Mouse (Mus musculus) layer of hippocampus, postnatal 36 days (tissue): Measurements from ENCODE around the gene Nfx1. TPM values are rescaled to one million over a fixed set of nuclear protein-coding genes. Genes with fewer than 3 reads are reported as not detected.
A peak's percentile ranks its signal among the peaks of the same experiment; 100 is the strongest.
"Not testable (repeated sequence)": the region's sequence is repeated elsewhere in the genome, so short reads cannot be mapped to it uniquely, and the experiment has no call there.

Source experiments
- DNase-seq, 2 experiments: peaks; one replicate each; pipeline ENCODE4 v3.0.0; 2022
- total RNA-seq, 2 experiments: library from RNA; stranded (reverse); gene quantifications; 2 replicates each; pipeline ENCODE4 v1.2.3; 2021

Gene Nfx1
- total RNA-seq: 10 to 100 TPM; 66.1 to 76.4 TPM

DNA sequence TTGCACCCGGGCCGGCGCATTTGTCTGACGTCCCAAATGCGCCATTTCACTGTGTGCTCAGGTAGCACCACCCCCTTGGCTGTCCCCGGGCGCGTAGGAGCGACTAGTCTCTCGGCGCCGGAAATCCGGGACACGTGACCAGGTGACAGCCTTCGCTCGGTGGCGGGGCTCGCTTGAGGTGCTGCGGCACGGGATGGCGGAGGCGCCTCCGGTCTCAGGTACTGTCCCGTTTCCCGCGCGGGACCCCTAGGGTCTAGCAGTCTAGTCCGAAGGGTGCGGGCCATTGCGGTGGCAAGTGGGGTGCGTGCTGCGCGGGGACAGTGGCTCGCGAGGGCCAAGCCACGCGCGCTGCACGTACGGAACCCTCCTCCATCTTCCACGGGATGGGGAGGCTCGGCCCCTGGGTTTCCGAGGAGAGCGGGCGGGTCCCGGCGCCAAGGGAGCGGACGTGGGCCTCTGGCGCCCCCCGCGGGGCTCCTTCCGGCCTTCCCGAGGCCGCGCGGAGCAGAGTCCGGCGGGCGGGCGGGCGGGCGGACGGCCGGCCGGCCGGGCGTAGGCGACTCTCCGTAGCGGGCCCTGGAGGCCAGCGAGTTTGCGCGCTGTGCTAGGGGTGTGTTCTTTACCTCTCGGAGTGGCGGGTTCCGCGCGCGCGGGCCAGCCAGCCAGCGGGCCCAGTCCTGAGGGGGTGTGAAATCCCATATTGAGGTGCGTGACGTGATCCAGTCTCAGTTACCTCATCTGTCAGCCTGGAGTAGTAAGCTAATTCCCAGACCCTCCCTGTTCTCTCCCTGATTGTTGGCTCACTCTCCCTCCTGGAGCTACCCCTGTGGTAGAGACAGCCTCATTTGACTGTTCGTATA lies at the start of gene Nfx1:
Nfx1 (plus strand) TSS at position 65 of the 860 bp plus-strand sequence.
- peak; percentile 94 for DNase-seq

GRCm38 (mm10) chr4:40921288-40921687 lies 49.4 kb upstream of the Nfx1 start:
- DNase-seq: no peak

DNA sequence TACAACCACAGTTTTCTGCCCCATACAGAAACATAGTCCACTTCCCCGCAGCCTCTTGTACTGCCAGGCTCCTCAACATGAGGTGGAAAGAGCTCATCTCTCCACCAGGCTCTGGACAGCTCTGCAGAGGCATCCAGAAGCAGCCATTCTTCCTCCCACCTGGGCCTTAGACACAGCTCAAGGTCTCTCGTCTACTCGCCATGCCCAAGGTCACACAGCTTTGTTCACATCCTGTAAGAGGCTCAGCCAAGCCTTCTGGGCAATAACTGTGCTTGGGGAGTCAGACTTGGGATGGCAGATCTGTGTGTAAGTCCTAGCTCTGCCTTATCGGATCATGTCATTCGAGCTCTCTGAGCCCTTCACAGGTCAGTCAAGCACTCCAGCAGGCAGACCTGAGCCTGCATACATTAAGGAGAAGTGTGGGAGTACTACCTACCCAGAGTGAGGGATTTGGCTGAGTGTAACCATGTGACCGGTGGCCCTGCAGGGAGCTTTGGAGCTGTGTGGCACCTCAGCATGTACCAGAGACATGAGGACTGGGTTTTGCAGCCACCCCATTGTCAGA lies 47.5 kb upstream of the Nfx1 start:
- no peak for DNase-seq

DNA sequence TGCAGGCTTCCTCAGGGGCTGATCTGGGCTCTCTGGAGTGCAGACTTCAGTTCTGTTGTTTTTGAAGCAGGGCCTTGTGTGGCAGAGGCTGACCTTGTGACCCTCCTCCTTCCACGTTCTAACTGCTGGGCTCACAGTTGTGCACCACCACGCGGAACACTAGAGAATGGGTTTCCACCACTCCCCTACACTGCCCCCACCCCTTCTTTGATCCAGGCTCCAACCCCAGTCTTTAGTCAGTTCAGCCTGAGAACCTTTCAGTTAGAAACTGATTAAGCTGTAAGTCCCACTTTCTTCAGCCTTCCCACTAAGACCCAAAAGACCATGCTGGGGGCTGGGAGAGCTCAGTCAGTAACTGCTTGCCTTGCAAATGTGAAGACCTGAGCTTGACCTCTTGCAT lies 45.1 kb upstream of the Nfx1 start:
- no peak for DNase-seq

GRCm38 (mm10) chr4:40929046-40929445 lies 41.7 kb upstream of the Nfx1 start:
- no peak for DNase-seq

- DNase-seq: no peak
These were observed 37.0 kb upstream of the Nfx1 start for GRCm38 (mm10) chr4:40933694-40934093.

DNA sequence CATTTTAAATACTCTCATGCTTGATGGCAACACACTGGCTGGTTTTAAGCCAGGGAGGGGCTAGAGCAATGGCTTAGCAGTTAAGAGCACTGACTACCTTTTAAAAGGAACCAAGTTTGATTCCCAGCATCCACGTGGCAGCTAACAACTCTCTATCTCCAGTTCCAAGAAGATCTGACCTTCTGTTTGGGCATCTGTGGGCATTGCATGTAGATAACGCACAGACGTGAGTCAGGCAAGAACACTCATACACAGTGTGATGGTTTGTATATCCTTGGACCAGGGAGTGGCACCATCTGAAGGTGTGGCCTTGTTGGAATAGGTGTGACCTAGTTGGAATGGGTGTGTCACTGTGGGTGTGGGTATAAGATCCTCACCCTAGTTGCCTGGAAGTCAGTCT lies 36.3 kb upstream of the Nfx1 start:
- DNase-seq: not testable (repeated sequence)

- DNase-seq: peak; percentile 43 to 56
These were observed 34.4 kb upstream of the Nfx1 start for GRCm38 (mm10) chr4:40936175-40936839.

- no peak for DNase-seq
These were observed 31.9 kb upstream of the Nfx1 start for GRCm38 (mm10) chr4:40938793-40939192.

DNA sequence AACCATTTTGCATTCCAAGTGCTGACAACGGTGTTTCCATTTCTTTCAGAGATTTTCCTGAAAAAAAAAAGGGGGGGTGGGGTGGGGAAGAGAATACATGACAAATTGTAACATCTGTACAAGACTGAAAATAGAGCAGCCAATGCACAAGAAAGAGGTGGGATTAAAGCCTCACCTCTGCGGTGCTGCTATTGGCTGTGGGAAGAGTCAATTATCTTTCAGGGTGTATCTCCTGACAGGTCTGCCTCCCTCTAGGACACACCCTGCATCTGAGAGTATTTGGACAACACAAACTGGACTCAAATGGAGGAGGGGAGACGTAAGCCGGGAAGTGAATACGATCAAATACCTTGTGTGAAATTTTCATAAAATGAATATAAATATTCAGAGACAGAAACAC lies 27.1 kb upstream of the Nfx1 start:
- no peak for DNase-seq

DNA sequence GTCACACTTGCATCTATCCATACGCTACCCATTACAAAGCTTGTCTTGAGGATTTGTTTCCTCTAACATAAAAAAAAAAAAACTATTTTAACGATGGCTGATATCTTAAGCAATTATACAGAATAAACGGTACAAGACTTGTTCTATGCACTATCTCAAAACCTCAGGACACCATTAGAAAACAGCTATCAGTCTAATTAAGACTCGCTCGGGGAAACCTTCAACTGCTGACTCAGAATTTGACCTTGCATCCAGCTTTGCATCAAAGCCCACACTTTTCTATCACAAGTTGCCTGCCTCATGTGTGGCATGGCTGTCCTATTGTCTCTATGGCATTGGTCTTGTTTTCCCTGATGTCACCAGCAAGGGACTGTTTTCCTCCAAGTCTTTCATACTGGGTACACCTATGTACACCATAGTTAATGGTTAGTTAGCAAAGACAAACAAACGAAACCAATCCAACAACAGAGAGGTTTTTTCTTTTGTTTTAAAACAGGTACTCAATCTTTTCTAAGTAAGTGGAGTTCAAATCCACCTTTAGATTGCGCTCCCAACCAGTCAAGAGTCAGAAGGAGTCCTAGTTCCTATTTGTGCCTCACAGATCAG lies 24.1 kb upstream of the Nfx1 start:
- DNase-seq: no peak

DNA sequence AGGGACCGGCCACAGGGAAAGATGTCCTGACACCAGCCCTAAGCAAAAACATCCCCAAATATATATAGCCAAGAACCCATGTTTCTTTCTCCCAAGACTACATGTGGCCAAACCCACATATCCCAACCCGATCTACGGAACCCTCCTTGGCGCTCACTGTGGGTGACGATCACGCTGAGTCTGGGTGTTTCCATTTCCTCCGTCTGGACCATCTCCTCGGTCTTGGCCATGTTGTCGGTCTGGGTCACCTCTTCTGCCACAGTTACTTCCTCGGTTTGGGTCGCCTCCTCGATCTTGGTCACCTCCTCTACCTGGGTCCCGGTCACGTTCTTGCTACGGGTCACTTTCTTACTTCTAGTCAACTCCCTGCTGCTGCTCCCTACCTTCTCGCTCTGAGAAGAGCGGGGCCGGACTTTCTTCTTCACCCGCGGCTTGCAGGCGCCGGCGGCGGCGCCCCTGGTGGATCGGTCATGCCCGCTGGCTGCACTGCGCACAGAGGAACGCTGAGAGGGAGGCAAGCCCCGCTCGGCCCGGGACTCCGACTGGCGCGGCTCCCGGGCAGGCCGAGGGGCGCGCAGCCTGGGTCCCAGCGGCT lies 23.0 kb upstream of the Nfx1 start:
- DNase-seq: no peak

- DNase-seq: peak; percentile 98 to 99
These were observed 22.5 kb upstream of the Nfx1 start, which contains the start of the genes Bag1 and Chmp5 for GRCm38 (mm10) chr4:40948160-40948708. Gene Bag1 (minus strand): TSS chr4:40948294. Gene Chmp5 (plus strand): TSS chr4:40948407.

- no peak for DNase-seq
These were observed 17.2 kb upstream of the Nfx1 start for GRCm38 (mm10) chr4:40953521-40953920.

DNA sequence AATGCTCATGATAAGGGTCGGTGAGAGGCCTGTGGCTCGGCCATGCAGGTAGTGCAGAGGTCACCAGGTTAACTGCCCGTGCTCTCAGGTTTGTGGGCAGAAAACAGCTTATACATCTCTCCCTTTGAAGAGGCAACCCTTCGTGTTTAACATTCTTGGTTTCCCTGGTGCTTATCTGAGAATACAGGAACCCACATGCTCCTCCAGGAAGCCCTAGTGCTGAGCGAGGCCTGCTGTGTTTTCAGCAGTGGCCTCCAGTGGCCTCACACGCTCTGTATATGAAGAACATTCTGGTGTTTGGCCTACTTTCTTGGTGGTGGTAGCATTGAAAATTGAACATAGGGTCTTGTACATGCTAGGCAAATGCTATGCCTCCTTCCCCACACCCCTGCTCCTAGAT lies 14.8 kb upstream of the Nfx1 start:
- DNase-seq: no peak

GRCm38 (mm10) chr4:40963536-40963935 lies 7.2 kb upstream of the Nfx1 start:
- DNase-seq: no peak

- no peak for DNase-seq
These were observed 1.5 kb upstream of the Nfx1 start for GRCm38 (mm10) chr4:40969161-40969560.

- DNase-seq: no peak
These were observed 720 bp upstream of the Nfx1 start for GRCm38 (mm10) chr4:40969781-40970591.

- no peak for DNase-seq
These were observed 189 bp upstream of the Nfx1 start for GRCm38 (mm10) chr4:40970592-40970841.

- DNase-seq: no peak
These were observed 1.0 kb downstream of the Nfx1 start for GRCm38 (mm10) chr4:40971744-40972143.

DNA sequence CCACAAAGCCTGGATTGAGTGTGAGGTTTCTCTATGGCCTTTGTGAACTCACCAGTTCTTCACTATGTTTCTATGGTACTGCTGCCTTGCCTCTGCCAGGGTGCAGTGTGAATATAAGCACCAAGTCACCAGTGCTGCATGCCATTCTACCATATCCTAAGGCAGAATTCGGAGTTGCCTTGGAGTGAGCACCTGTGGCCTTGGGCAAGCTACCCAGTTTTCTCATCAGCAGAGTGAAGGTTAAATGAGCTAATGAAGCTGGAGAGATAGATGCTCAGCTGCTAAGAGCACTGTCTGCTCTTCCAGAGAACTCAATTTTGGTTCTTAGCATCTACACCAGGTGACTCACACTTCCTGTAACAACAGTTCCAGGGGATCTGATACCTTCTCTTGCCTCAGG lies 3.3 kb downstream of the Nfx1 start:
- DNase-seq: no peak

DNA sequence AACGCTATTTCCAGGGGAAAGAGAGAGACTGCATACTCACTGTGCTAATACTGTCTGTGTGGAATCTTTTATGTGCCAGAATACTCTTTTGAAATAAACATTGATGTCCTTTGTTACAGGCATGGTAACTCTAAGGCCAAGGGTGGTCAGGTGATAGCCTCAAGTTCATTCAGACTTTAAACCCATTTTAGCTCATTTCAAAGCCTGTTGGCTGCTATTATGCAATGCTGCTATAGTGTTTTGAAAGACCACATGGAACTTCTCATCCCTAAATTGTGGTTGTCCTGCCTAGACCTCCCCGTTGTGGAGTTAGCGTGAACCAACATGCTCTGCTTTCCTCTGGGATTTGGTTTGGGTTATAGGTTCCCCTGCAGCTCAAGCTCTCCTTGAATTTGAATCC lies 5.0 kb downstream of the Nfx1 start:
- no peak for DNase-seq
